Mouse (Mus musculus): Measurements from ENCODE around the gene Icos.

DNA sequence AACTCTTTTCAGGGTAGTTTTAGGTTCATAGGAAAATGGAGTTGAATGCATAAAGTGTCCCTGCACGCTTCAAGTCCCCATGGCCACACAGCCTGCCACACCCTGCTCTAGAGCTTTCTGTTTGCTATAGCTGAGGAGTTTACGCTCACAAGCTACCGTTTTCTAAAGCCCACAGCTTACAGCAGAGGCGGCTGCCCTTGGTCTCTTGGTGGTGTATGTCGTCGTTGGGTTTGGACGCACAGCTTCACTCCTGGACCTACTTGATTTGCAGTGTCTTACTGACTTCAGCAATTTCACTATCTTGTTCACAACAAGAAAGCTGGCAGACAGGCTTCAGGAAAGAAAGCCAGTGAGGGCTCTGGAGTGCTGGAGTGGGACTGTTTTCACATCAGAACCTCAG is 24.8 kb upstream of the Icos start:
- no peak for TF ChIP-seq CTCF (IDR thresholded peaks at IDR 0.05; ENCODE audit: borderline replicate concordance, insufficient read depth, low read depth, low read length)
- TF ChIP-seq POLR2A (IDR thresholded peaks at IDR 0.05; ENCODE audit: borderline replicate concordance, insufficient read depth, low read length) = no peak
